Mouse (Mus musculus) stomach, embryonic 14.5 days (tissue): ENCODE results near the gene Rab33a. TPM values are rescaled to one million over a fixed set of nuclear protein-coding genes. Genes with fewer than 3 reads are reported as not detected.
A peak's percentile ranks its signal among the peaks of the same experiment; 100 is the strongest.

ENCODE experiments used
- ATAC-seq: fragments of 200-750 bp; cut with Nextera tagmentation; 2 replicates; pipeline ENCODE4 v1.8.0; 2017; ENCODE audit warnings: low read depth, moderate TSS enrichment; ENCODE audit not compliant: insufficient number of reproducible peaks, insufficient read depth, low FRiP score
- H3K27ac ChIP-seq: fragments of 300-500 bp; sonication (generic); 2 replicates; pipeline ENCODE4 v1.5.1; 2014; ENCODE audit warnings: mild to moderate bottlenecking, low read length, moderate library complexity, mixed read lengths
- H3K27me3 ChIP-seq: fragments of 300-500 bp; sonication (generic); 2 replicates; pipeline ENCODE4 v1.6.1; 2014; ENCODE audit warnings: low read length, control low read depth, mixed read lengths; ENCODE audit not compliant: control insufficient read depth, insufficient read depth
- H3K36me3 ChIP-seq: fragments of 300-500 bp; sonication (generic); 2 replicates; pipeline ENCODE4 v1.6.1; 2014; ENCODE audit warnings: mild to moderate bottlenecking, control low read depth, low read length, moderate library complexity, mixed read lengths; ENCODE audit not compliant: control insufficient read depth, insufficient read depth
- H3K4me1 ChIP-seq: fragments of 300-500 bp; sonication (generic); 2 replicates; pipeline ENCODE4 v1.6.1; 2014; ENCODE audit warnings: low read length, control low read depth, mixed read lengths; ENCODE audit not compliant: control insufficient read depth, insufficient read depth
- H3K4me2 ChIP-seq: fragments of 300-500 bp; sonication (generic); replicated peaks from 2 replicates; pipeline ENCODE4 v1.6.1; 2014; ENCODE audit warnings: low read depth, low read length, control low read depth
- H3K4me3 ChIP-seq: fragments of 300-500 bp; sonication (generic); 2 replicates; pipeline ENCODE4 v1.5.1; 2014; ENCODE audit warnings: low read depth, low read length, control low read depth
- H3K9ac ChIP-seq: fragments of 300-500 bp; sonication (generic); replicated peaks from 2 replicates; pipeline ENCODE4 v1.6.1; 2014; ENCODE audit warnings: low read depth, mild to moderate bottlenecking, control low read depth, low read length, moderate library complexity, mixed read lengths
- H3K9me3 ChIP-seq: fragments of 300-500 bp; sonication (generic); 2 replicates; pipeline ENCODE4 v1.6.1; 2016; ENCODE audit warnings: low read depth, low read length, control low read depth; ENCODE audit not compliant: control insufficient read depth
- WGBS: fragments of 180-500 bp; shearing (Covaris S2); extraction: QIAGEN DNeasy Blood & Tissue Kit; methylation state at CpG from one replicate; pipeline ENCODE4 v1.1.7; 2014; 5-methylcytosine and 5-hydroxymethylcytosine counted together
- polyA plus RNA-seq: library from polyadenylated mRNA; unstranded; fragments of >200 nt; fragmentation: Nextera tagmentation; extraction: Ambion mirVana; gene quantifications from 2 replicates; pipeline ENCODE4 v1.2.1, GENCODE M21; 2014

Gene Rab33a
- 8.5 and 9.2 TPM in 2 replicates for polyA plus RNA-seq

DNA sequence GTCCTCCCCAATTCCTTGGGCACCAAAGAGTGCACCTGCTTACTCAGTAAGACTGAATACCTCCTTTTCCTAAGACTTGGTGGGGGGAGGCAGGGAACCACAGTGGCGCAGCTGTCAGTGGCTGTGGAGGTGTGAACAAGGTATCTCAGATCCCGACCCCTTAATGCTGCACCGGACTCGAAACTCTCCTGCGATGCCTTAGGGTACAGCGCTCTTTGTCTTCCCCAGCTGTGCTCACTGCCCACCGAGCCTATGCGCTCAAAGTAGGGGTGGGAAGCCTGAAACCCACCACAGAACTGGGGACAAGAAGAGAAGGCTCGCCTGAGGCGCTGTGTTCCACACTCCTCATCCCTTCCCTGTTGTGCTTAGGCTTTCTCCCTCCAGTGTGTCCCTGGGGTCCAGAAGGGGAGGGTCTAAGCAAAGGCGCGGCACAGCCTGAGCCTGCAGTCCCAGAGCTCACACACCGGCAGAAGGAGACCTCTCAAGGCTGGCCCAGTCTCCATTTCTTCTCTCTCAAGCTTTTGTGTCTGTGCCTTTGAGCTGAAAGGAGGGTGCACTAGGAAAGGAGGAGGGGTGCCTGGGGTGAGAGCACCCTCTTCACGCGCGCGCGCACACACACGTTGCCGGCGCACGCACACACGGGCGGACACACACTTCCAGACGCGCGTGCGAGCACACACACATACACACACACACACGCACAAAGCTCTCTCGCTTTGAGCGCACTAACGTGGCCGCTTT, at the start of gene Rab33a:
TSS of gene Rab33a (plus strand) at position 478 of the 741 bp plus-strand sequence.
- WGBS = 26% methylated on average over 33 of the region's 33 CpGs
- H3K36me3 ChIP-seq = no peaks in the 10 kb centered on the region
- peak; percentile 50; the same call in 1 of the 2 replicates for ATAC-seq

GRCm38 (mm10) chrX:48481095-48481494, 38.0 kb upstream of the Rab33a start:
- no peak overlapping the region for H3K9ac ChIP-seq
- H3K4me1 ChIP-seq = no peaks in the 10 kb centered on the region
- H3K27ac ChIP-seq = no peak overlapping the region
- H3K4me3 ChIP-seq = no peak overlapping the region
- peaks cover 5% of the 10 kb centered on the region; the same call in 1 of the 2 replicates for H3K36me3 ChIP-seq
- ATAC-seq = no peak
- 84% methylated on average over 4 of the region's 4 CpGs for WGBS
- H3K4me2 ChIP-seq = no peak overlapping the region
- no peaks in the 10 kb centered on the region for H3K27me3 ChIP-seq
- no peaks in the 10 kb centered on the region for H3K9me3 ChIP-seq

More for the DNA sequence above, at the start of gene Rab33a:
- Histone ChIP-seq H3K9me3 (no peaks in the 10 kb centered on the region), H3K27ac (peak within 1 kb of the TSS; percentile 39; the same call in 1 of the 2 replicates), H3K4me3 (peak within 1 kb of the TSS; percentile 38), H3K27me3 (no peaks in the 10 kb centered on the region), H3K4me1 (no peaks in the 10 kb centered on the region), H3K4me2 (peak within 1 kb of the TSS; percentile 56), H3K9ac (peak within 1 kb of the TSS; percentile 40; the same call in 1 of the 2 replicates)

- 88% methylated on average over 7 of the region's 7 CpGs for WGBS
- H3K9me3 ChIP-seq = no peaks in the 10 kb centered on the region
- no peak overlapping the region for H3K4me3 ChIP-seq
- H3K27me3 ChIP-seq = no peaks in the 10 kb centered on the region
- no peak overlapping the region for H3K4me2 ChIP-seq
- H3K9ac ChIP-seq = no peak overlapping the region
- no peaks in the 10 kb centered on the region for H3K4me1 ChIP-seq
- H3K27ac ChIP-seq = no peak overlapping the region
- no peak for ATAC-seq
- H3K36me3 ChIP-seq = peaks cover 5% of the 10 kb centered on the region; the same call in 1 of the 2 replicates
Observed at GRCm38 (mm10) chrX:48481687-48482086, 37.4 kb upstream of the Rab33a start.

DNA sequence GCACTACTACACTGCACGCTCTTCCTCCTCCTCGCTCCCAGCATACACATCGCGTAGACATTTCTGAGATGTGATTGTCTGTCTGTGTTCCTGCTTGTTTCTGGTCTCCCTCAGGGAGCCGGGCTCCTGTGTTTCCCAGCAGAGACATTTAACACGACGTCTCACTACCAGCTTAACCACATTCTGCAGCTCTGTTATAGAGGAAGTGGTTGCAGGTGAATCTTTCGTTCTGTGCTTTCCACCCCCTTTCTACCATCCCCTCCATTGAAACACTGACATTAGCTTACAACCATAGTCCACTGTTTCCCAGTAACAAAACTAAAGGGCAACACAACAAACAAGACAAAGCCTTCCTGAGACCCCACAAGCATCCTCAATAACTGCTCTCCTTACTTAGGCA, 25.3 kb upstream of the Rab33a start:
- Histone ChIP-seq H3K9ac (no peak overlapping the region), H3K4me3 (no peak overlapping the region), H3K27ac (no peak overlapping the region), H3K9me3 (no peaks in the 10 kb centered on the region), H3K36me3 (no peaks in the 10 kb centered on the region; the same call in 1 of the 2 replicates), H3K27me3 (no peaks in the 10 kb centered on the region), H3K4me2 (no peak overlapping the region), H3K4me1 (no peaks in the 10 kb centered on the region)
- WGBS = 93% methylated on average over 8 of the region's 8 CpGs
- ATAC-seq = no peak

DNA sequence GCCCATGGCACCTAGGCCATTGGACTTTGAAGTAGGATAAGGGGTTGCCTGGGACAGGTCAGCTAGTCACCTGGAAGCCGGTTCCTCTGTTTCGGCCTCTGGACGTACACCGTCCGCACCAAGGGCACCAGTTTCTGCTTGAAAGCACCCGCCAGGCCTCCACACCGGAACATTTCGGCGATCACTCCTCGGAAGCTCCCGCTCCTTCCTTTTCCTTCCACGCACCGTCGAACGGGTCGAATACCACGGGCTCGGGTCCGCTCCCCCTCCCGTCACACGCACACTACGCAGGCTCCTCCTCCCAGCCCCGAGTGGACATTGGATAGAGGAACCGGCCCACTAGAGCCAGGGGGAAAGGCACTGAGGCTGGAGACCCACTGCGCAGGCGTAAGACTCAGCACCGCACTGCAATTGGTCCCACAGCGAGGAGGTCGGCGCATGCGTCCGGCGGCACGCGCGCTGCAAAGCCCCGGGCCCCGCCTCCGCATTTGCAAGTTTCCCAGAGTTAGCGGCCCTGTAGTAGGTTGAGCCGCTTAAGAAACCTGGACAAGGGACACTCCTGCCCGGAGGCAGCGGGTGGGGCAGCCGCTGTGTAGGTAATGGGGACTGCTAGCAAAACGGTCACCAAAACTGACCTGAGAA, 5.8 kb upstream of the Rab33a start, which contains the start of gene Aifm1:
TSS of gene Aifm1 (minus strand) at position 398 of the 642 bp plus-strand sequence.
- H3K9ac ChIP-seq = peak within 1 kb of the TSS; percentile 47
- 17% methylated on average over 45 of the region's 45 CpGs for WGBS
- ATAC-seq = peak; percentile 100
- H3K27me3 ChIP-seq = no peaks in the 10 kb centered on the region
- peak within 1 kb of the TSS; percentile 45 for H3K4me3 ChIP-seq
- no peaks in the 10 kb centered on the region for H3K36me3 ChIP-seq
- H3K9me3 ChIP-seq = no peaks in the 10 kb centered on the region
- H3K4me2 ChIP-seq = peak within 1 kb of the TSS; percentile 45
- H3K4me1 ChIP-seq = no peaks in the 10 kb centered on the region
- no peak within 1 kb of the TSS for H3K27ac ChIP-seq

- H3K36me3 ChIP-seq = no peaks in the 10 kb centered on the region
- ATAC-seq = no peak
- H3K4me1 ChIP-seq = no peaks in the 10 kb centered on the region
- H3K9me3 ChIP-seq = no peaks in the 10 kb centered on the region
- H3K4me3 ChIP-seq = peak overlapping the region; percentile 45
- WGBS = 20% methylated on average over 13 of the region's 13 CpGs
- H3K27me3 ChIP-seq = no peaks in the 10 kb centered on the region
- peak overlapping the region; percentile 38 for H3K4me2 ChIP-seq
- H3K27ac ChIP-seq = no peak overlapping the region
- H3K9ac ChIP-seq = 0 out of 2 replicates have a peak overlapping the region, but pooled peaks have one; percentile 3
Observed at GRCm38 (mm10) chrX:48513824-48514223, 5.3 kb upstream of the Rab33a start.

- no peaks in the 10 kb centered on the region for H3K4me1 ChIP-seq
- no peaks in the 10 kb centered on the region for H3K36me3 ChIP-seq
- H3K27ac ChIP-seq = peak overlapping the region; percentile 39; the same call in 1 of the 2 replicates
- peak overlapping the region; percentile 56 for H3K4me2 ChIP-seq
- H3K4me3 ChIP-seq = peak overlapping the region; percentile 38
- WGBS = 30% methylated on average over 15 of the region's 15 CpGs
- no peak overlapping the region for H3K9ac ChIP-seq
- ATAC-seq = peak; percentile 80
- no peaks in the 10 kb centered on the region for H3K9me3 ChIP-seq
- no peaks in the 10 kb centered on the region for H3K27me3 ChIP-seq
Observed at GRCm38 (mm10) chrX:48518211-48518807, 776 bp upstream of the Rab33a start.

DNA sequence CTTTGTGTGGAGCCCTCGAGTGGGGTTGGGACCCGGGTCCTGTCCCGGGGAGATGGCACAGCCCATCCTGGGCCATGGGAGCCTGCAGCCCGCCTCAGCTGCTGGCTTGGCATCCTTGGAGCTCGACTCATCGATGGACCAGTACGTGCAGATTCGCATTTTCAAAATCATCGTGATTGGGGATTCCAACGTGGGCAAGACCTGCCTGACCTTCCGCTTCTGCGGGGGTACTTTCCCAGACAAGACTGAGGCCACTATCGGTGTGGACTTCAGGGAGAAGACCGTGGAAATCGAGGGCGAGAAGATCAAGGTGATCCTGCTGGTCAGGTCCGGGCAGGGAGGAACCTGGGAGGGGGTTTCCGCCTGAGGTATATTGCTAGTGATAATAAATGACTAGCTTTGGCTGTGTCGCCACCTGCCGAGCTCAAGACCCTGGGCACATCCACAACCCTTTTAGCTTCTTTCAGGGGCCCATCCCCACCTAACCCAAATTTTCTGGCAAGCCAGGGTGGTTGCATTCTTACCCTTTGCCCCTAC, 532 bp downstream of the Rab33a start:
- H3K27me3 ChIP-seq = no peaks in the 10 kb centered on the region
- H3K36me3 ChIP-seq = no peaks in the 10 kb centered on the region
- H3K4me1 ChIP-seq = no peaks in the 10 kb centered on the region
- H3K27ac ChIP-seq = no peak overlapping the region; the same call in 1 of the 2 replicates
- ATAC-seq = peak; percentile 47; the same call in 1 of the 2 replicates
- 28% methylated on average over 20 of the region's 20 CpGs for WGBS
- peak overlapping the region; percentile 40; the same call in 1 of the 2 replicates for H3K9ac ChIP-seq
- no peaks in the 10 kb centered on the region for H3K9me3 ChIP-seq
- H3K4me2 ChIP-seq = peak overlapping the region; percentile 56
- H3K4me3 ChIP-seq = peak overlapping the region; percentile 38
